Mouse (Mus musculus): ENCODE results near the gene Rabl6.

DNA sequence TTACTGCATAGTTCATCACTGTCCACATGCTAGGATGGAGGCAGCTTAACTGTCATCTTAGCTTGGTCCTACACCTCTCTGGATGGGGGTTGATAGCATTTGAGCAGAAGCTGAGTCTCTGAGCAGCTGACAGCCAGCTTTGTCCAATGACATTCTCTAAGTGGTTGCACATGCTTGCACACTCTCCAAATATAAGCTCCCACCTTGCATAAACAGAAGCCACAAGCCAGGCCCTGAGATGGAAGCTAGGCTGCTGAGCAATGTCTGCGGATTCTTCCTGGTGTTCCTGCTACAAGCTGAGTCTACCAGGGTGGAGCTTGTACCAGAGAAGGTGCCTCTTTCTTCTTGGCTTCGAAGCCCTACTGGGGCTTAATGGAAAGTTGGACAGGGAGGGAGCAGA lies 44.6 kb upstream of the Rabl6 start, which contains the start of gene Lcn8:
- TF ChIP-seq CTCF (conservative IDR thresholded peaks at IDR 0.05; ENCODE audit: low read length) (no peak), NANOG (IDR thresholded peaks at IDR 0.05; ENCODE audit: borderline replicate concordance, low read length) (no peak)

Measured in E14TG2a.4 (cell line).